ENCODE assay signal across 8 mouse cellular contexts in genomic region chr11:95336568-95337128, GRCm38 (mm10). TPM values are rescaled to one million over a fixed set of nuclear protein-coding genes. Genes with fewer than 3 reads are reported as not detected.
DNase-seq lines count a peak whose midpoint lies in the region; ATAC-seq lines count a peak whose summit lies in the region.

Gene Fam117a, plus strand, starts transcription at chr11:95337018.

- peak within 1 kb of the TSS; percentile 80 for H3K9ac ChIP-seq in hindbrain, embryonic 13.5 days

- no peaks in the 10 kb centered on the region for H3K36me3 ChIP-seq in hindbrain, embryonic 13.5 days

- H3K27ac ChIP-seq in hindbrain, embryonic 13.5 days: no peak within 1 kb of the TSS

- H3K4me1 ChIP-seq in hindbrain, embryonic 13.5 days (replicated peaks): peaks cover 33% of the 10 kb centered on the region

- peak; percentile 97 for ATAC-seq in hindbrain, embryonic 13.5 days (ENCODE audit: low FRiP score)

- peak within 1 kb of the TSS; percentile 95 for H3K4me2 ChIP-seq in hindbrain, embryonic 13.5 days

- no peaks in the 10 kb centered on the region for H3K9me3 ChIP-seq in hindbrain, embryonic 13.5 days

- H3K27me3 ChIP-seq in hindbrain, embryonic 13.5 days: peaks cover 12% of the 10 kb centered on the region

- DNase-seq in WW6 (ENCODE audit: low read depth, low spot score): peak; percentile 98
- peak; percentile 29 to 39 for DNase-seq in cerebellum, postnatal 36 days
- DNase-seq in frontal cortex, postnatal 25 days (ENCODE audit: low spot score in 2 of 2): peak; percentile 41 to 48
- DNase-seq in left cerebral cortex, adult 11 months (ENCODE audit: low spot score): peak; percentile 71
- peak; percentile 87 to 94 for DNase-seq in lung, postnatal 4 days
- DNase-seq in right cerebral cortex, adult 18-20 months: peak; percentile 76
- DNase-seq in urinary bladder, adult 2 months (ENCODE audit: low spot score): no peak

- WGBS in hindbrain, embryonic 13.5 days: 0% methylated on average over 15 of the region's 27 CpGs

- peak within 1 kb of the TSS; percentile 86 for H3K4me3 ChIP-seq in hindbrain, embryonic 13.5 days

RNA-seq across cellular contexts. Expression of gene Fam117a, which starts in this region (rescaled TPM):
- 3.5 TPM in 2 replicates for polyA plus RNA-seq in hindbrain, embryonic 13.5 days (2015; fragmentation: Nextera tagmentation; extraction: Ambion mirVana)
- 20.8 and 23.0 TPM in 2 replicates for polyA plus RNA-seq in urinary bladder, adult 2 months (2012; rRNA removed)
